Mouse (Mus musculus) forebrain, postnatal 0 days (tissue): ENCODE measurements at regions not wholly inside any gene's neighbourhood (a gene's known extent, or its start where the extent isn't known, plus 50 kb on each side); places are given as distances from the start of the nearest gene placed in this dataset.

Experiments used
- ATAC-seq: fragments of 200-750 bp; cut with Nextera tagmentation; 2 replicates; pipeline ENCODE4 v1.8.0; 2017; ENCODE audit warnings: mild to moderate bottlenecking, moderate library complexity
- DNase-seq: peaks from one replicate; pipeline ENCODE4 v3.0.0-alpha.2; 2015
- H3K27ac ChIP-seq: fragments of 300-500 bp; sonication (generic); 2 replicates; pipeline ENCODE4 v1.5.1; 2014; ENCODE audit warnings: low read depth, mild to moderate bottlenecking, antibody characterized with exemption, low read length, moderate library complexity, mixed read lengths
- H3K27me3 ChIP-seq: fragments of 300-500 bp; sonication (generic); 2 replicates; pipeline ENCODE4 v1.6.1; 2014; ENCODE audit warnings: mild to moderate bottlenecking, low read length, mixed read lengths; ENCODE audit not compliant: insufficient read depth
- H3K36me3 ChIP-seq: fragments of 300-500 bp; sonication (generic); 2 replicates; pipeline ENCODE4 v1.6.1; 2014; ENCODE audit warnings: mild to moderate bottlenecking, moderate library complexity; ENCODE audit not compliant: insufficient read depth
- H3K4me1 ChIP-seq: fragments of 300-500 bp; sonication (generic); 2 replicates; pipeline ENCODE4 v1.6.1; 2014; ENCODE audit warnings: antibody characterized with exemption; ENCODE audit not compliant: insufficient read depth
- H3K4me2 ChIP-seq: fragments of 300-500 bp; sonication (generic); 2 replicates; pipeline ENCODE4 v1.6.1; 2014; ENCODE audit warnings: low read depth, mild to moderate bottlenecking, moderate library complexity
- H3K4me3 ChIP-seq: fragments of 300-500 bp; sonication (generic); 2 replicates; pipeline ENCODE4 v1.5.1; 2014; ENCODE audit warnings: low read depth, low read length, mixed read lengths
- H3K9ac ChIP-seq: fragments of 300-500 bp; sonication (generic); 2 replicates; pipeline ENCODE4 v1.6.1; 2014; ENCODE audit warnings: mild to moderate bottlenecking
- H3K9me3 ChIP-seq: fragments of 300-500 bp; sonication (generic); 2 replicates; pipeline ENCODE4 v1.6.1; 2016; ENCODE audit warnings: low read length
- CTCF ChIP-seq: sonication (generic); IDR thresholded peaks from 2 replicates; pipeline ENCODE4 v1.5.1; 2016; ENCODE audit warnings: antibody characterized with exemption, control low read depth, low read depth
- WGBS: fragments of 180-500 bp; shearing (Covaris S2); extraction: QIAGEN DNeasy Blood & Tissue Kit; methylation state at CpG from one replicate; pipeline ENCODE4 v1.1.7; 2014; 5-methylcytosine and 5-hydroxymethylcytosine counted together
- microRNA-seq, 2 experiments: library from miRNA; unstranded; fragments of <30 nt; microRNA quantifications; one replicate each; pipeline ENCODE4; 2016

DNA sequence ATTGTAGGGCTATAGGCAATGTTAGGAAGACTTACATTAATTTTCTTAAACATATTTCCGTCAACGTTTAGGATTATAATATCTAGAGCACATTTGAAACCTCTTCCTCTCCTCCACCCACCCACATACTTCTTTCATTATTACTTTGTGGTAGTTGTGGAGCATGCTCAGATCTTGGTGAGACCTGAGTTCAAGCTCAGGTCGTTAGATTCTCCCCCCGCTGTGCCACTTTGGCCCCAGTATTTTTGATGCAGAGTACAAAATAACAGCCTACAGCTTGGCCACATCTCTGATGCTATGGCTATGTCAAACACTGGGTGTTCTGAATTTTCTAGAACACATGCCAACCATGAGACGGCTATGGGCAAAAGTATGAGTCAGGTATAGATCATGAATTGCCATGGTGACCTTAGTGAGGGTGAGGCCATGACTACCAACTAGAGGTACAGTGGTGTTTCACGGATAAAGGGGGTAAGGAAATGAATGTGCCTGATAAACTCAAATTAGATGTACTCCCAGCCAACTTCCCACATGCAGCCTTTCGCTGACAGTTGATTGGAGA is 68.5 kb upstream of the H2afz start:
- Histone ChIP-seq H3K4me3 (no peak overlapping the region), H3K27ac (no peak overlapping the region), H3K9ac (no peak overlapping the region), H3K4me2 (no peak overlapping the region), H3K36me3 (no peaks in the 10 kb centered on the region), H3K27me3 (no peaks in the 10 kb centered on the region), H3K4me1 (no peaks in the 10 kb centered on the region), H3K9me3 (no peaks in the 10 kb centered on the region)
- no peak for TF ChIP-seq CTCF
- ATAC-seq: peak; percentile 18; the same call in 1 of the 2 replicates
- WGBS: 84% methylated on average over 7 of the region's 7 CpGs
- DNase-seq: no peak

- Histone ChIP-seq H3K4me2 (no peak overlapping the region), H3K36me3 (no peaks in the 10 kb centered on the region), H3K27me3 (no peaks in the 10 kb centered on the region), H3K27ac (no peak overlapping the region), H3K4me1 (no peaks in the 10 kb centered on the region), H3K9me3 (no peaks in the 10 kb centered on the region), H3K4me3 (no peak overlapping the region), H3K9ac (no peak overlapping the region)
- WGBS: 81% methylated on average over 4 of the region's 4 CpGs
- ATAC-seq (no peak), DNase-seq (no peak)
- no peak for TF ChIP-seq CTCF
Measured at GRCm38 (mm10) chr3:137798769-137799168, 65.5 kb upstream of the H2afz start.

DNA sequence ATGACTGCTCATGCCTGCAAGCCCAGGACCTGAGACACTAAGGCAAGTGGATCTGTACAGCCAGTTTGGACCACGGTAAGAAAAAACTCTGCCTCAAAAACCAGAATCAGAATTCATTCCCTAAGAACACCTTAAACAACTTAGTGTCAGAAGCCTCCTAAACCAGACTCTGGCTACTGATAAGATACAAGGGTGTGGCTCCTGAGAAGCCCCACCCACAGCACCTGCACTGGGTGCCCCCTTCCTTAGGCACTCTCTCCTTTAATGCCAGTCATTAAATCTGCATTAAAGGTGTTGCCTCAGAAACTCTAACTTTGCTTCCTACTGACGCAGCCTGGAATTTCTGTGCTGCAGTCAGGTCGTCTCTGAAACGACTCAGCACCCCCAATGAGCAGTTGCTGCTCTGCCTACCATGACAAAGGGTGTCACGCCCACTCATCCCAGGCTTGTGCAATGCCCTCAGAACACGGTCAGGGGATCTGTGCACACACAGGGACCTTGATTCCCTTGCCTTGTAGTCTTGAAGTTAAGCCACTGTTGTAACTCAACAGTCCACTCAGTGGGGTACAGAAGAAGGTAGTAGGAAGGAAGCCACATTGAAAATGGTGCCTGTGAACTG is 62.8 kb upstream of the H2afz start:
- Histone ChIP-seq H3K9me3 (no peaks in the 10 kb centered on the region), H3K4me1 (no peaks in the 10 kb centered on the region), H3K36me3 (no peaks in the 10 kb centered on the region), H3K27me3 (no peaks in the 10 kb centered on the region), H3K4me3 (no peak overlapping the region), H3K9ac (no peak overlapping the region), H3K27ac (no peak overlapping the region), H3K4me2 (no peak overlapping the region)
- TF ChIP-seq CTCF: no peak
- 62% methylated on average over 6 of the region's 6 CpGs for WGBS
- ATAC-seq: no peak
- DNase-seq: no peak

GRCm38 (mm10) chr3:137807423-137807822 is 56.9 kb upstream of the H2afz start:
- ATAC-seq (no peak), DNase-seq (no peak)
- 91% methylated on average over 1 of the region's 1 CpGs for WGBS
- no peaks in the 10 kb centered on the region for H3K36me3 ChIP-seq
- H3K4me1 ChIP-seq: no peaks in the 10 kb centered on the region
- no peak overlapping the region for H3K27ac ChIP-seq
- TF ChIP-seq CTCF: no peak
- no peak overlapping the region for H3K4me2 ChIP-seq
- no peaks in the 10 kb centered on the region for H3K27me3 ChIP-seq
- H3K9me3 ChIP-seq: no peaks in the 10 kb centered on the region
- H3K4me3 ChIP-seq: no peak overlapping the region
- H3K9ac ChIP-seq: no peak overlapping the region

GRCm38 (mm10) chr3:137807913-137808684 is 56.2 kb upstream of the H2afz start:
- WGBS: 85% methylated on average over 5 of the region's 5 CpGs
- Histone ChIP-seq H3K4me2 (no peak overlapping the region), H3K9me3 (no peaks in the 10 kb centered on the region), H3K36me3 (no peaks in the 10 kb centered on the region), H3K27ac (no peak overlapping the region), H3K4me3 (no peak overlapping the region), H3K4me1 (no peaks in the 10 kb centered on the region), H3K9ac (no peak overlapping the region), H3K27me3 (no peaks in the 10 kb centered on the region)
- no peak for DNase-seq
- TF ChIP-seq CTCF: no peak
- ATAC-seq: no peak

GRCm38 (mm10) chr3:137810123-137810522 is 54.2 kb upstream of the H2afz start:
- no peaks in the 10 kb centered on the region for H3K27me3 ChIP-seq
- WGBS: 84% methylated on average over 3 of the region's 3 CpGs
- no peak overlapping the region for H3K4me2 ChIP-seq
- H3K4me1 ChIP-seq: no peaks in the 10 kb centered on the region
- no peak for TF ChIP-seq CTCF
- DNase-seq: no peak
- no peaks in the 10 kb centered on the region for H3K36me3 ChIP-seq
- no peak overlapping the region for H3K27ac ChIP-seq
- ATAC-seq: no peak
- no peak overlapping the region for H3K4me3 ChIP-seq
- no peak overlapping the region for H3K9ac ChIP-seq
- no peaks in the 10 kb centered on the region for H3K9me3 ChIP-seq

Small RNA genes lying in the stretch of these regions (microRNA-seq; reads per million reads assigned to microRNA genes)
- gene Mir6380: 0 reads per million in 2 experiments
